Mouse (Mus musculus) hindbrain, embryonic 10.5 days (tissue): ENCODE results near the gene Ccl11. TPM values are rescaled to one million over a fixed set of nuclear protein-coding genes. Genes with fewer than 3 reads are reported as not detected.

Experiments
- DNase-seq: peaks from one replicate; pipeline ENCODE4 v3.0.0-alpha.2; 2017; ENCODE audit warnings: low spot score
- H3K27ac ChIP-seq: fragments of 300-500 bp; sonication (generic); 2 replicates; pipeline ENCODE4 v1.5.1; 2016; ENCODE audit warnings: mild to moderate bottlenecking, moderate library complexity
- H3K27me3 ChIP-seq: fragments of 300-500 bp; sonication (generic); 2 replicates; pipeline ENCODE4 v1.6.1; 2016; ENCODE audit warnings: mild to moderate bottlenecking; ENCODE audit not compliant: poor library complexity, insufficient read depth, severe bottlenecking
- H3K36me3 ChIP-seq: fragments of 300-500 bp; sonication (generic); 2 replicates; pipeline ENCODE4 v1.6.1; 2016; ENCODE audit warnings: mild to moderate bottlenecking, moderate library complexity
- H3K4me1 ChIP-seq: fragments of 300-500 bp; sonication (generic); replicated peaks from 2 replicates; pipeline ENCODE4 v1.6.1; 2016; ENCODE audit warnings: mild to moderate bottlenecking
- H3K4me3 ChIP-seq: fragments of 300-500 bp; sonication (generic); 2 replicates; pipeline ENCODE4 v1.5.1; 2016; ENCODE audit warnings: mild to moderate bottlenecking, moderate library complexity
- H3K9me3 ChIP-seq: fragments of 300-500 bp; sonication (generic); 2 replicates; pipeline ENCODE4 v1.6.1; 2016; ENCODE audit warnings: mild to moderate bottlenecking, moderate library complexity
- WGBS: fragments of 180-500 bp; shearing (Covaris S2); methylation state at CpG from one replicate; pipeline ENCODE4 v1.1.7; 2016; 5-methylcytosine and 5-hydroxymethylcytosine counted together
- polyA plus RNA-seq: library from polyadenylated mRNA; unstranded; fragments of >200 nt; fragmentation: Nextera tagmentation; extraction: Ambion mirVana; gene quantifications from 2 replicates; pipeline ENCODE4 v1.2.1, GENCODE M21; 2016

The Ccl11 gene
- not detected in 2 replicates for polyA plus RNA-seq

- Histone ChIP-seq H3K27ac (no peak within 1 kb of the TSS), H3K27me3 (no peaks in the 10 kb centered on the region), H3K4me1 (no peaks in the 10 kb centered on the region), H3K9me3 (no peaks in the 10 kb centered on the region), H3K4me3 (no peak within 1 kb of the TSS), H3K36me3 (no peaks in the 10 kb centered on the region)
- 85% methylated on average over 6 of the region's 6 CpGs for WGBS
- no peak for DNase-seq
Measured at GRCm38 (mm10) chr11:82057646-82058045, at the start of gene Ccl11. Gene Ccl11 (plus strand): TSS chr11:82057823.

- 95% methylated on average over 3 of the region's 3 CpGs for WGBS
- Histone ChIP-seq H3K27ac (no peak overlapping the region), H3K27me3 (no peaks in the 10 kb centered on the region), H3K4me3 (no peak overlapping the region), H3K36me3 (no peaks in the 10 kb centered on the region), H3K4me1 (no peaks in the 10 kb centered on the region), H3K9me3 (no peaks in the 10 kb centered on the region)
- no peak for DNase-seq
Measured at GRCm38 (mm10) chr11:82010115-82010514, 47.5 kb upstream of the Ccl11 start.

GRCm38 (mm10) chr11:82011411-82012193 lies 46.0 kb upstream of the Ccl11 start:
- no peak overlapping the region for H3K4me3 ChIP-seq
- no peak for DNase-seq

GRCm38 (mm10) chr11:82013756-82014155 lies 43.9 kb upstream of the Ccl11 start:
- H3K36me3 ChIP-seq = no peaks in the 10 kb centered on the region
- H3K27ac ChIP-seq = no peak overlapping the region
- DNase-seq = no peak
- no peak overlapping the region for H3K4me3 ChIP-seq
- 68% methylated on average over 1 of the region's 1 CpGs for WGBS
- no peaks in the 10 kb centered on the region for H3K9me3 ChIP-seq
- H3K4me1 ChIP-seq = no peaks in the 10 kb centered on the region
- no peaks in the 10 kb centered on the region for H3K27me3 ChIP-seq

More at GRCm38 (mm10) chr11:82011411-82012193, 46.0 kb upstream of the Ccl11 start:
- no peaks in the 10 kb centered on the region for H3K36me3 ChIP-seq
- H3K4me1 ChIP-seq = no peaks in the 10 kb centered on the region
- no peaks in the 10 kb centered on the region for H3K9me3 ChIP-seq
- WGBS = 47% methylated on average over 8 of the region's 8 CpGs
- no peaks in the 10 kb centered on the region for H3K27me3 ChIP-seq
- H3K27ac ChIP-seq = no peak overlapping the region

GRCm38 (mm10) chr11:82015066-82015465 lies 42.6 kb upstream of the Ccl11 start:
- no peak for DNase-seq
- no peaks in the 10 kb centered on the region for H3K9me3 ChIP-seq
- H3K27me3 ChIP-seq = no peaks in the 10 kb centered on the region
- no peak overlapping the region for H3K4me3 ChIP-seq
- H3K4me1 ChIP-seq = no peaks in the 10 kb centered on the region
- H3K27ac ChIP-seq = no peak overlapping the region
- H3K36me3 ChIP-seq = no peaks in the 10 kb centered on the region
- WGBS = 76% methylated on average over 2 of the region's 2 CpGs

- Histone ChIP-seq H3K27me3 (no peaks in the 10 kb centered on the region), H3K36me3 (no peaks in the 10 kb centered on the region), H3K4me3 (no peak overlapping the region), H3K4me1 (no peaks in the 10 kb centered on the region), H3K27ac (no peak overlapping the region), H3K9me3 (no peaks in the 10 kb centered on the region)
- 84% methylated on average over 3 of the region's 3 CpGs for WGBS
- no peak for DNase-seq
Measured at GRCm38 (mm10) chr11:82016181-82016780, 41.3 kb upstream of the Ccl11 start.

- 38% methylated on average over 2 of the region's 2 CpGs for WGBS
- H3K4me1 ChIP-seq = no peaks in the 10 kb centered on the region
- no peaks in the 10 kb centered on the region for H3K36me3 ChIP-seq
- no peak overlapping the region for H3K4me3 ChIP-seq
- H3K9me3 ChIP-seq = no peaks in the 10 kb centered on the region
- no peaks in the 10 kb centered on the region for H3K27me3 ChIP-seq
- no peak for DNase-seq
- H3K27ac ChIP-seq = no peak overlapping the region
Measured at GRCm38 (mm10) chr11:82019389-82019788, 38.2 kb upstream of the Ccl11 start.

GRCm38 (mm10) chr11:82019793-82020192 lies 37.8 kb upstream of the Ccl11 start:
- Histone ChIP-seq H3K4me3 (no peak overlapping the region), H3K27me3 (no peaks in the 10 kb centered on the region), H3K4me1 (no peaks in the 10 kb centered on the region), H3K36me3 (no peaks in the 10 kb centered on the region), H3K27ac (no peak overlapping the region), H3K9me3 (no peaks in the 10 kb centered on the region)
- no peak for DNase-seq

GRCm38 (mm10) chr11:82021406-82021805 lies 36.2 kb upstream of the Ccl11 start:
- no peaks in the 10 kb centered on the region for H3K36me3 ChIP-seq
- H3K4me3 ChIP-seq = no peak overlapping the region
- H3K4me1 ChIP-seq = no peaks in the 10 kb centered on the region
- no peaks in the 10 kb centered on the region for H3K27me3 ChIP-seq
- no peak overlapping the region for H3K27ac ChIP-seq
- H3K9me3 ChIP-seq = no peaks in the 10 kb centered on the region
- WGBS = 80% methylated on average over 3 of the region's 3 CpGs
- no peak for DNase-seq

GRCm38 (mm10) chr11:82022504-82023056 lies 35.0 kb upstream of the Ccl11 start:
- H3K4me1 ChIP-seq = no peaks in the 10 kb centered on the region
- H3K4me3 ChIP-seq = no peak overlapping the region
- H3K9me3 ChIP-seq = no peaks in the 10 kb centered on the region
- WGBS = 87% methylated on average over 6 of the region's 6 CpGs
- H3K36me3 ChIP-seq = no peaks in the 10 kb centered on the region
- DNase-seq = no peak
- H3K27ac ChIP-seq = no peak overlapping the region
- H3K27me3 ChIP-seq = no peaks in the 10 kb centered on the region

- Histone ChIP-seq H3K9me3 (no peaks in the 10 kb centered on the region), H3K36me3 (no peaks in the 10 kb centered on the region), H3K4me3 (no peak overlapping the region), H3K27ac (no peak overlapping the region), H3K27me3 (no peaks in the 10 kb centered on the region), H3K4me1 (no peaks in the 10 kb centered on the region)
- DNase-seq = no peak
- WGBS = 85% methylated on average over 4 of the region's 4 CpGs
Measured at GRCm38 (mm10) chr11:82023769-82024168, 33.9 kb upstream of the Ccl11 start.

- Histone ChIP-seq H3K27me3 (no peaks in the 10 kb centered on the region), H3K9me3 (no peaks in the 10 kb centered on the region), H3K27ac (no peak overlapping the region), H3K4me1 (peaks cover 6% of the 10 kb centered on the region; the same call in 1 of the 2 replicates), H3K36me3 (no peaks in the 10 kb centered on the region), H3K4me3 (no peak overlapping the region)
- 90% methylated on average over 2 of the region's 2 CpGs for WGBS
- DNase-seq = no peak
Measured at GRCm38 (mm10) chr11:82030171-82030570, 27.5 kb upstream of the Ccl11 start.

GRCm38 (mm10) chr11:82032136-82032535 lies 25.5 kb upstream of the Ccl11 start:
- H3K4me1 ChIP-seq = peaks cover 6% of the 10 kb centered on the region; the same call in 1 of the 2 replicates
- no peaks in the 10 kb centered on the region for H3K27me3 ChIP-seq
- DNase-seq = no peak
- H3K27ac ChIP-seq = no peak overlapping the region
- H3K4me3 ChIP-seq = no peak overlapping the region
- no peaks in the 10 kb centered on the region for H3K9me3 ChIP-seq
- H3K36me3 ChIP-seq = no peaks in the 10 kb centered on the region
